Mouse (Mus musculus): ENCODE results near the gene Ints11.

- TF ChIP-seq CTCF (IDR thresholded peaks at IDR 0.05; ENCODE audit: control insufficient read depth, insufficient read depth, insufficient read length) (no peak), MAX (IDR thresholded peaks at IDR 0.05) (no peak), MYOD1 (IDR thresholded peaks at IDR 0.05; ENCODE audit: control insufficient read depth, insufficient read length, low read depth) (no peak)
Measured at GRCm38 (mm10) chr4:155831831-155832230, 37.5 kb upstream of the Ints11 start.
